Mouse (Mus musculus) liver, embryonic 14.5 days (tissue): ENCODE measurements at regions not wholly inside any gene's neighbourhood (a gene's known extent, or its start where the extent isn't known, plus 50 kb on each side); places are given as distances from the start of the nearest gene placed in this dataset.

Experiments
- ATAC-seq: fragments of 200-750 bp; cut with Nextera tagmentation; 2 replicates; pipeline ENCODE4 v1.8.0; 2017; ENCODE audit warnings: moderate number of reproducible peaks, mild to moderate bottlenecking, moderate library complexity; ENCODE audit not compliant: insufficient read depth
- DNase-seq, 3 experiments: peaks; one replicate each; pipeline ENCODE4 v3.0.0-alpha.2; 2012 to 2013; ENCODE audit warnings: low read depth in 3 of 3, low spot score in 3 of 3
- H3K27ac ChIP-seq: fragments of 300-500 bp; sonication (generic); 2 replicates; pipeline ENCODE4 v1.5.1; 2014; ENCODE audit warnings: moderate library complexity, mild to moderate bottlenecking, control low read depth, inconsistent platforms
- H3K27me3 ChIP-seq: fragments of 300-500 bp; sonication (generic); 2 replicates; pipeline ENCODE4 v1.6.1; 2014; ENCODE audit warnings: mild to moderate bottlenecking, low read length, moderate library complexity; ENCODE audit not compliant: control insufficient read depth, insufficient read depth
- H3K36me3 ChIP-seq: fragments of 300-500 bp; sonication (generic); replicated peaks from 2 replicates; pipeline ENCODE4 v1.6.1; 2014; ENCODE audit warnings: low read depth; ENCODE audit not compliant: control insufficient read depth, insufficient read depth
- H3K4me1 ChIP-seq, 2 experiments: fragments of 200-500 bp in 1 of 2; fragments of 300-500 bp in 1 of 2; sonication (generic) in 1 of 2; replicated peaks; 2 replicates each; pipeline ENCODE4 v1.6.1; 2012 to 2014; ENCODE audit warnings: antibody characterized with exemption in 1 of 2, inconsistent platforms in 1 of 2, low read length in 1 of 2; ENCODE audit not compliant: control insufficient read depth in 2 of 2, insufficient read depth in 2 of 2
- H3K4me2 ChIP-seq: fragments of 300-500 bp; sonication (generic); 2 replicates; pipeline ENCODE4 v1.6.1; 2014; ENCODE audit warnings: low read depth, mild to moderate bottlenecking, control low read depth, moderate library complexity
- H3K4me3 ChIP-seq, 2 experiments: fragments of 200-500 bp in 1 of 2; fragments of 300-500 bp in 1 of 2; sonication (generic) in 1 of 2; 2 replicates each; pipeline ENCODE4 v1.5.1; 2012 to 2014; ENCODE audit warnings: low read depth in 2 of 2, low read length in 2 of 2, mild to moderate bottlenecking in 2 of 2, control low read depth in 1 of 2, inconsistent platforms in 1 of 2, moderate library complexity in 1 of 2; ENCODE audit not compliant: insufficient read depth in 1 of 2
- H3K9ac ChIP-seq: fragments of 300-500 bp; sonication (generic); replicated peaks from 2 replicates; pipeline ENCODE4 v1.6.1; 2014; ENCODE audit warnings: mild to moderate bottlenecking, control low read depth, moderate library complexity
- H3K9me3 ChIP-seq: fragments of 300-500 bp; sonication (generic); 2 replicates; pipeline ENCODE4 v1.6.1; 2016; ENCODE audit warnings: low read length, mixed read lengths; ENCODE audit not compliant: control insufficient read depth
- CTCF ChIP-seq: IDR thresholded peaks from 2 replicates; pipeline ENCODE4 v1.5.1; 2016; ENCODE audit warnings: antibody characterized with exemption, low read depth, control low read depth
- EP300 ChIP-seq: IDR thresholded peaks from 2 replicates; pipeline ENCODE4 v1.6.1; 2016; ENCODE audit warnings: antibody characterized with exemption, low read depth
- WGBS: fragments of 180-500 bp; shearing (Covaris S2); extraction: QIAGEN DNeasy Blood & Tissue Kit; methylation state at CpG from one replicate; pipeline ENCODE4 v1.1.7; 2014; ENCODE audit not compliant: insufficient replicate concordance; 5-methylcytosine and 5-hydroxymethylcytosine counted together

DNA sequence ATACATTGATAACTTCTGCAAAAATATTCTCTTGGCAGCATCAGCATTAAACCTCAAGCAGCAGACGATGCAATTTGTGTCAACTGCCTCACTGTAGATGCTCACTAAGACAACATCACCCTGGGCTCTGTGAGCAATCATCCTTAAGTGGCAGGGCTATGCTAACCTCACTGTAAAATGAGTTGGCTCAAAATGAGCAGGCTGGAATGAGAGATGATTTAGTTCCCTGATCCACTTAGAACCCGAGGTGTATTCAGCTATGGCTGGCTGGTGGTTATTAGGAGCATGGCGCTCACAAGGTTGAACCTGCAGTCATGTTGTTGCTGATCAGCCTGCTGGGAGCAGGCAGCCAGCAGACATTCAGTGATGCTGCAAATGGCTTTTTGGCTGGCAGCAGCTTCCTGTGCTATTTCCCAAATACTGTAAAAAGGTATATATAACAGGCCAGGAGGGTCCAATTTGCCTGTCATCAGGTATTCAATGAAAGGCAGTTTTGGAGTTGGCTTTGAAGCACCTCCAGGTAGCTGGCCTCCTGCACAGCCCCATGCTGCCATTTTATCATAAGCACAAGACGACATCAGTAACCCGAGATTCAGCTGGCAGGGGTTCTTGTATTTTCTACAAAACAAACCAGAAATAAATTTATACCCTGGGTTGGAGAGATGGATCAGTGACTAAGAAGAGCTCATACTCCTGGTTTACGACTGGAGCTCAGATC, 159.6 kb upstream of the Nrsn1 start:
- H3K36me3 ChIP-seq = no peaks in the 10 kb centered on the region
- 48% methylated on average over 6 of the region's 6 CpGs for WGBS
- no peak overlapping the region for H3K4me2 ChIP-seq
- H3K9ac ChIP-seq = no peak overlapping the region
- no peak overlapping the region for H3K4me3 ChIP-seq
- DNase-seq (no peak), ATAC-seq (no peak)
- H3K9me3 ChIP-seq = no peaks in the 10 kb centered on the region
- no peaks in the 10 kb centered on the region for H3K4me1 ChIP-seq
- H3K27me3 ChIP-seq = no peaks in the 10 kb centered on the region
- no peak overlapping the region for H3K27ac ChIP-seq
- no peak for TF ChIP-seq EP300
- no peak for TF ChIP-seq CTCF

DNA sequence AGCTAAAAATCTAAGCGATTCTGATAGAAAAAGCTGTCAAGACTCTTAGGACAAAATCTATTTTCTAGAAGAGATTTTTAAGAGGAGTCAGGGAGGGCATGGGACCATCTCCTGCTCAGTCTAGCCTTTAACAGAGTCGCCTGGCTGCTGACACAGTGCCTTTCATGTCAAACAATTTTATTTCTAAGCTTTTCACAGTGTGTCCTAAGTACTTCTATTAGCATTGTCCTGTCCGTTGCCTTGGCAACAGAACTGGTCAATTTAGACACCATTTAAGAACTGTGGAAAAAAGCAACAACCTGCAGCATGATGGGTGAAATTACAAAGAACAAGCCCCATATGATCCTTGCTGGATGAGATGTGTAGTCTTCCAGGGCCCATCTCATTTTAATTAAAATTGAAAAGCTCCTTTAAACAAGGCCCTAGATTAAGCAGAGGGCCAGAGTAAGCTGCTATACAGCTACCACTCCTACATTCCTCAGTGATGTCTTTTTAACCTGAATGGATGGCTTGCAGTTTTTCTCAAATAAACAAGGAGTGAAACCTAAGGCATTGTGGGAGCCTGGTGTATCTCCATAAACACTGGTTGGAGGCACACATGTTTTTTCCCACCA, 133.0 kb upstream of the Nrsn1 start:
- TF ChIP-seq EP300 (no peak), CTCF (no peak)
- H3K36me3 ChIP-seq = no peaks in the 10 kb centered on the region
- no peak overlapping the region for H3K4me2 ChIP-seq
- DNase-seq = no peak
- no peak for ATAC-seq
- no peaks in the 10 kb centered on the region for H3K4me1 ChIP-seq
- no peak overlapping the region for H3K9ac ChIP-seq
- no peaks in the 10 kb centered on the region for H3K9me3 ChIP-seq
- 43% methylated on average over 3 of the region's 3 CpGs for WGBS
- no peak overlapping the region for H3K4me3 ChIP-seq
- H3K27ac ChIP-seq = no peak overlapping the region
- H3K27me3 ChIP-seq = no peaks in the 10 kb centered on the region

DNA sequence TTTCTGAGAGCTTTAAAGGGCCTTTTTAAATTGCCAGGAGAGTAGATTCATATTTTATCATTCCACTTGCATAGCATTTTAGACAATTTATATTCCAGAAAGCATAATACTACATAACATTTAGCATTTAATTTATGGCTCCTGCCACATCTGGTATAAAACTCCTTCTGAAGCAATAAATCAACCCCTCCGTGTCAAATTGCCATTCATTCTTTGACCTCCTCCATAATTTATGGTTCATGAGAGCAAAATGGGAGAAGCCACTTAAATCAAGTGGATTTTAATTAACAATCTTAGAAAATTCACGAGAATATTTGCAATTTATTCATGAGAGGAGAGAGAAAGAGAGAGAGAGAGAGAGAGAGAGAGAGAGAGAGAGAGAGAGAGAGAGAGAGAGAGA, 132.4 kb upstream of the Nrsn1 start:
- no peak for TF ChIP-seq CTCF
- no peak for TF ChIP-seq EP300
- Histone ChIP-seq H3K4me1 (no peaks in the 10 kb centered on the region), H3K4me2 (no peak overlapping the region), H3K9ac (no peak overlapping the region), H3K36me3 (no peaks in the 10 kb centered on the region), H3K27ac (no peak overlapping the region), H3K9me3 (no peaks in the 10 kb centered on the region), H3K4me3 (no peak overlapping the region), H3K27me3 (no peaks in the 10 kb centered on the region)
- DNase-seq (no peak), ATAC-seq (no peak)
- 45% methylated on average over 2 of the region's 2 CpGs for WGBS

DNA sequence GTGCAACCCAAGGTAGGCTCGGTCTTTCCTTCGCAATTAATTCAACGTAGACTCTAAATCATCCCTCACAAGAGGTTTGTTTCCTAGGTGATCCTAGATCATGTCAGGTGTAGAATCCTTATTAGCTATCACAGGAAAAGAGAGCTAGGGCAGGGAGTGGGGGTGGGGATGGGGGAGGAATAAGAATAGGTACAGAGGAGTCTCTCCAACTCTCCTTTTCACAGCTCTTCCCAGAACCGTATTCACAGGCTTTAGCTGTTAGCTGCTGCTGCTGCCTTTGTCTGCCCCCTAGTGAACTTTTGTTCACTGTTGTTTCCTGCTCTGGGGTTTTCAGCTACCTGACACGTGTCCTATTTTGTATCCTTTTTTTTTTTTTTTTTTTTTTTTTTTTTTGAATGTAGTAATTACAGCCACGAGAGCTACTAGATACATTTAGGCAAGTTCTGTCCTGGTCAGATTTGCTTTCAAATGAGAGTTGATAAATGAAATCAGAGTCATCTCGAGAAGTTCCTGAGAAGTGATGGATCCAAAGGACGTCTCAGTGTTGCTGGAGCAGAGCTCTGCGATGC, 131.7 kb upstream of the Nrsn1 start:
- H3K9ac ChIP-seq = no peak overlapping the region
- 45% methylated on average over 9 of the region's 9 CpGs for WGBS
- ATAC-seq (no peak), DNase-seq (no peak)
- no peaks in the 10 kb centered on the region for H3K4me1 ChIP-seq
- TF ChIP-seq EP300 (no peak), CTCF (no peak)
- no peaks in the 10 kb centered on the region for H3K27me3 ChIP-seq
- H3K4me2 ChIP-seq = no peak overlapping the region
- H3K4me3 ChIP-seq = no peak overlapping the region
- H3K36me3 ChIP-seq = no peaks in the 10 kb centered on the region
- H3K27ac ChIP-seq = no peak overlapping the region
- H3K9me3 ChIP-seq = no peaks in the 10 kb centered on the region

GRCm38 (mm10) chr13:25392770-25393290, 122.5 kb upstream of the Nrsn1 start:
- Histone ChIP-seq H3K4me1 (no peaks in the 10 kb centered on the region), H3K36me3 (no peaks in the 10 kb centered on the region), H3K9ac (no peak overlapping the region), H3K4me3 (no peak overlapping the region), H3K9me3 (no peaks in the 10 kb centered on the region), H3K27ac (no peak overlapping the region), H3K27me3 (no peaks in the 10 kb centered on the region), H3K4me2 (no peak overlapping the region)
- ATAC-seq (no peak), DNase-seq (no peak)
- WGBS = 54% methylated on average over 5 of the region's 5 CpGs
- TF ChIP-seq EP300 (no peak), CTCF (no peak)
